Mouse (Mus musculus) liver, postnatal 0 days (tissue): Measurements from ENCODE around the gene Rgs14.

Experiments
- CTCF ChIP-seq: sonication (generic); IDR thresholded peaks from 2 replicates; pipeline ENCODE4 v1.5.1; 2016; ENCODE audit warnings: antibody characterized with exemption, low read depth
- EP300 ChIP-seq: IDR thresholded peaks from 2 replicates; pipeline ENCODE4 v1.6.1; 2016; ENCODE audit warnings: antibody characterized with exemption, low read depth, mild to moderate bottlenecking

DNA sequence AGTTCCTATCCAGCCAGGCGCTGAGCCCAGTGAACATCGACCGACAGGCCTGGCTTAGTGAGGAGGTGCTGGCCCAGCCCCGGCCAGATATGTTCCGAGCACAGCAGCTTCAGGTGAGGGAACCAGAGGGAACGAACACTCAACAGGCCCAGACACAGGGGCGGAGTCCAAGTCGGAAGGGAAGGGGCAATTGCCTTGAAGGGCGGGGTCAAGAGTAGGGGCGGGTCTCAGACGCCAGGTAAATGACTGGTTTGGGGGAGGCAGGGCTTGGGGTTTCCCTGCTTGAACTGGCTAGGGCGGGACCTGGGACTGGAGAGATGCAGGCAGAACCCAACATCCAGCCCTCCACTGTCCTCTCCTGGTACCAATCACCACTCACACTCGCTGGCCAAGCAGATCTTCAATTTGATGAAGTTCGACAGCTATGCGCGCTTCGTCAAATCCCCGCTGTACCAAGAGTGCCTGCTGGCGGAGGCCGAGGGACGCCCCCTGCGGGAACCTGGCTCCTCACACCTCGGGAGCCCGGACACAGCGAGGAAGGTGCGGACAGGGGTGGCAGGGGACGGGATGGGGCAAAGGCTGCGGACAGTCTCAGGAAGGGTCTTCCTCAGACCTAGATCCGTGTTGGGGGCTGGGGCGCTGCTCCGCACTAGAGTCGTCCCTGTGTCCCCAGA is 9.5 kb downstream of the Rgs14 start:
- TF ChIP-seq CTCF = no peak
- TF ChIP-seq EP300 = no peak
